Mouse (Mus musculus) midbrain, embryonic 14.5 days (tissue): ENCODE results near the gene Slc44a1. TPM values are rescaled to one million over a fixed set of nuclear protein-coding genes. Genes with fewer than 3 reads are reported as not detected.

Experiments used
- ATAC-seq: fragments of 200-750 bp; cut with Nextera tagmentation; 2 replicates; pipeline ENCODE4 v1.8.0; 2017; ENCODE audit warnings: moderate number of reproducible peaks, moderate library complexity; ENCODE audit not compliant: low FRiP score, low TSS enrichment
- DNase-seq: peaks from one replicate; pipeline ENCODE4 v3.0.0-alpha.2; 2015
- H3K27ac ChIP-seq: fragments of 300-500 bp; sonication (generic); replicated peaks from 2 replicates; pipeline ENCODE4 v1.5.1; 2014; ENCODE audit warnings: mild to moderate bottlenecking, low read depth, low read length, moderate library complexity
- H3K27me3 ChIP-seq: fragments of 300-500 bp; sonication (generic); 2 replicates; pipeline ENCODE4 v1.6.1; 2014; ENCODE audit warnings: low read length, control low read depth, mixed read lengths; ENCODE audit not compliant: control insufficient read depth, insufficient read depth
- H3K36me3 ChIP-seq: fragments of 300-500 bp; sonication (generic); 2 replicates; pipeline ENCODE4 v1.6.1; 2014; ENCODE audit warnings: low read length, control low read depth; ENCODE audit not compliant: control insufficient read depth, insufficient read depth
- H3K4me1 ChIP-seq: fragments of 300-500 bp; sonication (generic); 2 replicates; pipeline ENCODE4 v1.6.1; 2014; ENCODE audit warnings: mild to moderate bottlenecking, antibody characterized with exemption, low read length, control low read depth; ENCODE audit not compliant: control insufficient read depth, insufficient read depth
- H3K4me2 ChIP-seq: fragments of 300-500 bp; sonication (generic); 2 replicates; pipeline ENCODE4 v1.6.1; 2014; ENCODE audit warnings: mild to moderate bottlenecking, low read length, moderate library complexity
- H3K4me3 ChIP-seq: fragments of 300-500 bp; sonication (generic); replicated peaks from 2 replicates; pipeline ENCODE4 v1.5.1; 2014; ENCODE audit warnings: low read depth, low read length
- H3K9ac ChIP-seq: fragments of 300-500 bp; sonication (generic); replicated peaks from 2 replicates; pipeline ENCODE4 v1.6.1; 2014; ENCODE audit warnings: mild to moderate bottlenecking, low read length, moderate library complexity
- H3K9me3 ChIP-seq: fragments of 300-500 bp; sonication (generic); 2 replicates; pipeline ENCODE4 v1.6.1; 2016; ENCODE audit warnings: low read length, control low read depth, mixed read lengths; ENCODE audit not compliant: control insufficient read depth
- WGBS: fragments of 180-500 bp; shearing (Covaris S2); extraction: QIAGEN DNeasy Blood & Tissue Kit; methylation state at CpG from one replicate; pipeline ENCODE4 v1.1.7; 2014; 5-methylcytosine and 5-hydroxymethylcytosine counted together
- polyA plus RNA-seq: library from polyadenylated mRNA; unstranded; fragments of >200 nt; fragmentation: Nextera tagmentation; extraction: Ambion mirVana; gene quantifications from 2 replicates; pipeline ENCODE4 v1.2.1, GENCODE M21; 2014

Slc44a1 gene
- polyA plus RNA-seq, 1 experiment from 2014 or later: 16.1 TPM

DNA sequence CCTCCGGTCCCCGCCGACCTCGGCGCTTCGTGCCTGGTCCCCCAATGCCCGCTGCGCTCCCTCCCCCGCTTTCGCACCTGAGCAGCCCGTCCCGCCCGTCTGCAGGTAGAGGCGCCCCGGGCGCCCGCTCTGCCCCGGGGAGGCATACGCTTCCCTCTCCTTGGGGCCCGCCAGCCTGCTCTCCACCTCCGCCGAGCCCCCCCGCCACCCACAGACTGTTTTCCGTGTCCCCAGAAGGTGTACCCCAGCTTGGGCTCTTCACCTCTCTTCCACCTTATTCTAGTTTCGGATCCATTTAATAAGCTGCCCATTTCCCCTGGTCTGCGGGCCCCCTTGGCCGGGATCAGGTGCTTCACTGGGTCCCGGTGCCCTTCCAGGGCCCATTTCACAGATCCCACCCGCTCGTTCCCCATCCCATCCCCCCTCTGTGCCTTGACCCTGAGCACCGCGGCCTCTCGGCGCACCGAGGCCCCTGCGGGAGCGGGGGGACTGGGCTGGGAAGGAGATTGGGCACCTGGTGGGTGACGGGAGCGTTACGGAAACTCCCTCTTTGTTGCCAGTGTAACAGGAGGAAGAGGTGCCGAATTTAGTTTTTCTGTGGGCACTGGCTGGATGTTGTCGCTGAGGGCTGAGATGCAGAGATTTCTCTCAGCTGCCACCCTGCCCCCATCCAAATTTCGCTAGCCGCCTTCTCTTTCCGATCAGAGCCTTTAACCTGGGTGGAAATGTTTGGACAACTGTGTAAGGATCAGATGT lies 781 bp downstream of the Slc44a1 start:
- peak; percentile 60 for DNase-seq
- Histone ChIP-seq H3K9me3 (no peaks in the 10 kb centered on the region), H3K27me3 (no peaks in the 10 kb centered on the region), H3K4me1 (no peaks in the 10 kb centered on the region), H3K27ac (peak overlapping the region; percentile 78), H3K36me3 (no peaks in the 10 kb centered on the region), H3K4me3 (peak overlapping the region; percentile 90), H3K9ac (peak overlapping the region; percentile 89), H3K4me2 (peak overlapping the region; percentile 96)
- under 1% methylated on average over 45 of the region's 45 CpGs for whole genome bisulfite sequencing
- ATAC-seq: peak; percentile 25; the same call in 1 of the 2 replicates

DNA sequence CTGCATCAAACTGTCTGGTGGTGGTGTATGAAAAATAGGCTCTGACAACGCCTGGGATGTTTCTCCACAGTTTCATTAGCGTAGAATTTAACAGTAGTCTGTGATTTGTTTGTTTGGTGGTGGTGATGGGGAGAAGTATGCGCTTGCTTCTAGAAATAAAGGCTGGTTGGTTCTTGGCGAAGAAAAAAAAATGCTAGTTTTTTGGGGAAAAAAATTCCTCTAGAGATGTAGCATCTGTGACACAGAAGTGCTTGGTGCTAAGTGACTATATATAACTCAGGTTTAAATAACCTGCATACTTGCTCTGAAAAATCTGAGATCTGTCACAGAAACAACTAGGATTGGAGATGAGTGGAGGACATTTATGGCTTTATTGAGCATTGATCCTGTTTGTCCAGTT lies 1.5 kb downstream of the Slc44a1 start:
- no peak for ATAC-seq
- Histone ChIP-seq H3K27ac (no peak overlapping the region), H3K4me2 (peak overlapping the region; percentile 96), H3K9me3 (no peaks in the 10 kb centered on the region), H3K36me3 (no peaks in the 10 kb centered on the region), H3K4me3 (peak overlapping the region; percentile 90), H3K9ac (no peak overlapping the region; the same call in 1 of the 2 replicates), H3K4me1 (no peaks in the 10 kb centered on the region), H3K27me3 (no peaks in the 10 kb centered on the region)
- WGBS: 33% methylated on average over 4 of the region's 4 CpGs
- DNase-seq: no peak

DNA sequence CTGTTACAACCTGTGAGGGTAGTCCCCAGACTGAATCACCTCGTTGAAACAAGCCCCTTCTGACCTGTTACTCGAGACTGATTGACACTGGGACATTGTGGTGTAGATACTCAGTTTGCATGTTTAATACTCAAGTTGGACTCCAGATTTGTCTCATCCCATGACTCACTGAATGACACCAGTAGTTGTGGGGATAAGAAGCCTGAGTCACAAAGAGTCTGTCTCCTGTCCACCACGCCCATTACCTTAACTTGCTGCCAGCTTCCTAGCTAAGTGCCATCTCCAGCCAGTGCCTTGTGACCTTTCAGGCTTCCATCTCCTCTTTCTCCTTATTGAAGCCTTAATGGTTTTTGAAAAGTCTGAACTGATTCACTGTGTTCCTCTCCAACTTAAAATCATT lies 6.0 kb downstream of the Slc44a1 start:
- ATAC-seq (no peak), DNase-seq (no peak)
- H3K9me3 ChIP-seq: no peaks in the 10 kb centered on the region
- H3K4me2 ChIP-seq: no peak overlapping the region
- no peak overlapping the region for H3K4me3 ChIP-seq
- no peak overlapping the region for H3K27ac ChIP-seq
- WGBS: 85% methylated on average over 3 of the region's 3 CpGs
- no peaks in the 10 kb centered on the region for H3K4me1 ChIP-seq
- H3K36me3 ChIP-seq: no peaks in the 10 kb centered on the region
- H3K9ac ChIP-seq: no peak overlapping the region
- no peaks in the 10 kb centered on the region for H3K27me3 ChIP-seq

DNA sequence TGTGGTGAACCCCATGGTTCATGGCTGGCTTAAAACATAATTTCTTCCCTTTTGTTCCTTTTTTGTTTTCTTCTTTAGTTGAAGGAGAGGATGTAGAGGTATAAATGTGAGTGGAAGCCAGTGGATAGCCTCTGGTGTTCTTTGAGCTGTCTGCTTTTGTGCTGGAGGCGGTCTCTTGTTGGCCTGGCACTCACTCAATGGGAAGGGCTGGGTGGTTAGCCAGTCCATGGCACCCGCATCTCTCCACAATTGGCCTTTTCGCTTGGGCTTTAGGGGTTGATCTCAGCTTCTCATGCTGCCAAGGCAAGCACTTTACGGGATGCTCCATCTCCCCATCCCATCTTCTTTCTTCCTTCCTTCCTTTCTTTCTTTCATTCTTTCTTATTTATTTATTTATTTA lies 7.6 kb downstream of the Slc44a1 start:
- DNase-seq (no peak), ATAC-seq (no peak)
- Histone ChIP-seq H3K9me3 (no peaks in the 10 kb centered on the region), H3K27me3 (no peaks in the 10 kb centered on the region), H3K4me3 (no peak overlapping the region), H3K27ac (no peak overlapping the region), H3K4me1 (no peaks in the 10 kb centered on the region), H3K9ac (no peak overlapping the region), H3K4me2 (no peak overlapping the region), H3K36me3 (no peaks in the 10 kb centered on the region)
- WGBS: 86% methylated on average over 4 of the region's 4 CpGs

DNA sequence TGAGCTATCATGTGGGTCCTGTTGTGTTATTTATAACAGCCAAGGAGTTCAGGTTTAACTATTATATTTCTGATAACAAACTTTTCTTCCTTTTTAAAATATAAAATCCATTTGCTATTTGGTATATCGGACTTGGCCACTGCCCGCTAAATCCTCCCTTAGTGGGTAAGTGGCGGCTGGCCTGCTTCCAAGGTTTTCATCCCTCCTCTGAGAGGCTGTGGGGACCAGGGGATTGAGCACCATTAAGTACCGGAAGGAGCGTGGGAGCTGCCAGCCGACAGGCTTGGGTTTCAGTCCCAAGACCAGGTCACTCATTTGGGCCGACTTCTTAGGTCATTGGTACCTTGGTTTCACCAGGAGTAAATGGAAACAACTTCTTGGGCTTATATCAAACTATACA lies 10.5 kb downstream of the Slc44a1 start:
- H3K36me3 ChIP-seq: no peaks in the 10 kb centered on the region
- H3K4me2 ChIP-seq: no peak overlapping the region
- no peak overlapping the region for H3K9ac ChIP-seq
- DNase-seq (peak; percentile 50), ATAC-seq (no peak)
- no peaks in the 10 kb centered on the region for H3K4me1 ChIP-seq
- H3K27me3 ChIP-seq: no peaks in the 10 kb centered on the region
- H3K9me3 ChIP-seq: no peaks in the 10 kb centered on the region
- H3K27ac ChIP-seq: no peak overlapping the region
- 71% methylated on average over 7 of the region's 7 CpGs for WGBS
- no peak overlapping the region for H3K4me3 ChIP-seq

DNA sequence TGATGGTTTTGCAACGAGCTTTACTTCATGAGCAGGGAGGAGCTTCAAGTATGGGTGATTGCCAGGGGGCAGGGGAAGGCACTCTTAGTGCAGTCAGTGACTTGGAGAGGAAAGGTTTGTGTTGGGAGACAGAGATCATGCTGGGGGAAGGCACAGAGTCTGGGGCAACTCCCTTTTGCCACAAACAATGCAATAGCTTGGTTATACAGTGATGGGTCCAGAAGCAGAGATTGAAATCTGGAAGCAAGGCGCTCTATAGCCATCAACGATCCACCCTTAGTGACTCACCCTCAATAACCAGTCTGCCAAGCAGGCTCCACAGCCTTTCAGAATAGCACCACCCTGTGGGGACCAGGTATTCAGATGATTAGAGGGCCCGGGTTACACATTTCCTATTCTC lies 11.7 kb downstream of the Slc44a1 start:
- Histone ChIP-seq H3K9me3 (no peaks in the 10 kb centered on the region), H3K4me2 (no peak overlapping the region), H3K4me3 (no peak overlapping the region), H3K27me3 (no peaks in the 10 kb centered on the region), H3K36me3 (no peaks in the 10 kb centered on the region), H3K4me1 (no peaks in the 10 kb centered on the region), H3K9ac (no peak overlapping the region), H3K27ac (no peak overlapping the region)
- 78% methylated on average over 4 of the region's 4 CpGs for WGBS
- ATAC-seq (no peak), DNase-seq (no peak)

DNA sequence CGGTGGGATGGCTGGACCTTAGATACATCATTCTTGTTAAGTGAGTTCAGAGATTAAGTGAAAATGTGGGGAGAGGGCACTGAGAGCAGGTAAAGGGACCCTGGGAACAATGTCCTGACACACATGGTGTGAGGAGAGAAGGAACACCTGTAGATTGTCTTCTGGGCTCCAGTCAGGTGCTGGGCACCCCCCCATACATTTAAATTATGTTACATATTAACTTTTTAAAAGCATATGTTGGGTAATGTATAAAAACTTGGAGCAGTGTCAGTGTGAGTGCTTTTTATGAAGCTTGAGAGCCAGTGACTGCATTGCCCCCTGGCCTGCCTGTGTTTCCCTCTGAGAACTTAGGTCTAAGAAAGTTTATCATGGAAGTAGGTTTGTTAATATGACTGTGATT lies 12.2 kb downstream of the Slc44a1 start:
- DNase-seq: no peak
- 98% methylated on average over 1 of the region's 1 CpGs for WGBS
- Histone ChIP-seq H3K36me3 (no peaks in the 10 kb centered on the region), H3K4me2 (no peak overlapping the region), H3K9ac (no peak overlapping the region), H3K27me3 (no peaks in the 10 kb centered on the region), H3K4me1 (no peaks in the 10 kb centered on the region), H3K9me3 (no peaks in the 10 kb centered on the region), H3K4me3 (no peak overlapping the region), H3K27ac (no peak overlapping the region)
- no peak for ATAC-seq

DNA sequence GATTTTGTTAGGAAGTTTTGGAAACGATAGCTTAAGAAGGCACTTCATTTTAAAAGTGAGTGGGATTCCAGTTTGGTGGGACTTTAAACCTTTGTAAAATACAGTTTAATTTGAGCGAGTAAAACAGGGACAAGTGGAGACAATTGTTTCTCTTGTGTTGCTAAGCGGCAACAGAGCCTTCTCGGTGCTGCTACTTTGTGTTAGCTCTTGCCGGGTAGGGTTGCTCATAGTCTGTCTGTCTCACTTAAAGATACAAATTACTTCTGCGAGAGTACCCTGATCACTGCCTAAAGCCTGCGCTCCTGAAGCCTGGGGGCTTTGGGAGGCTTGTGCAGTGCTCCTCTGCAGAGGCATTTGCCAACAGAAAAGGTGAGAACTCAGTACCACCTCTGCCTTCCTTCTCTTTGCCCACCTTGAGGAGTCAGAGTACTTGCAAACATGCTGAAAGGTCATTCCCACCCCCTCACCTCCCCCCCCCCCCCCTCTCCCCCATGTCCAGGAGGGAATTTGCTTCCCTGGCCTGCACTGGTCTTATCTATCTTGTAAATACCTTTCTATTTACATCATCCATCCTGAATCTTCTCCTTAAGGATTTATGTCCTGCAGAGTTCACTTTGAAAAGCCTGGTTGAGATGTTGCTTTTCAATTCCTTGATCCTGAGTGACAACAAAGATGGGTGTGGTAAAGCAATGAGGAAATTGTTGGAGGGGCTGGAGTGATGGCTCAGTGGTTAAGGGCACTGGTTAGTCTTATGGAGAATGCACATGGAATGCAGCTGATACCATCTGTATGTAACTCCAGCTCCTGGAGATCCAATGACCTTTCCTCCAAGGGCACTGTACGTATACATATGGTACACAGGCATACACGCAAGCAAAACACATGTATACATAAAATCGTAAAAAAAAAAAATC lies 13.0 kb downstream of the Slc44a1 start:
- ATAC-seq (no peak), DNase-seq (no peak)
- Histone ChIP-seq H3K4me2 (no peak overlapping the region), H3K9ac (no peak overlapping the region), H3K4me3 (no peak overlapping the region), H3K9me3 (no peaks in the 10 kb centered on the region), H3K36me3 (no peaks in the 10 kb centered on the region), H3K27ac (no peak overlapping the region), H3K4me1 (no peaks in the 10 kb centered on the region), H3K27me3 (no peaks in the 10 kb centered on the region)
- 50% methylated on average over 10 of the region's 10 CpGs for WGBS
